Mouse (Mus musculus): Measurements from ENCODE around the gene Cntnap5b. TPM values are rescaled to one million over a fixed set of nuclear protein-coding genes. Genes with fewer than 3 reads are reported as not detected.

Gene Cntnap5b
- polyA plus RNA-seq, 1 experiment from 2014 or later = not detected

GRCm38 (mm10) chr1:100369415-100370113, 597.0 kb downstream of the Cntnap5b start:
- 76% methylated on average over 5 of the region's 5 CpGs for WGBS
- no peak overlapping the region for H3K27ac ChIP-seq (ENCODE audit: low read depth, low read length)
- ATAC-seq (ENCODE audit: insufficient read depth, low FRiP score, low TSS enrichment) = peak; percentile 63

GRCm38 (mm10) chr1:100386252-100386651, 613.7 kb downstream of the Cntnap5b start:
- Histone ChIP-seq H3K4me2 (ENCODE audit: low read depth) (no peak overlapping the region), H3K9me3 (ENCODE audit: control insufficient read depth, low read length) (no peaks in the 10 kb centered on the region), H3K4me3 (ENCODE audit: low read depth, low read length) (no peak overlapping the region), H3K36me3 (ENCODE audit: control insufficient read depth, insufficient read depth, low read length) (no peaks in the 10 kb centered on the region), H3K9ac (ENCODE audit: low read length) (no peak overlapping the region), H3K27me3 (ENCODE audit: control insufficient read depth, insufficient read depth, low read length) (no peaks in the 10 kb centered on the region), H3K27ac (ENCODE audit: low read depth, low read length) (no peak overlapping the region), H3K4me1 (ENCODE audit: control insufficient read depth, insufficient read depth, low read length) (no peaks in the 10 kb centered on the region)
- 90% methylated on average over 1 of the region's 1 CpGs for WGBS
- DNase-seq (ENCODE audit: low spot score) = no peak
- ATAC-seq (ENCODE audit: insufficient read depth, low FRiP score, low TSS enrichment) = no peak

More at GRCm38 (mm10) chr1:100369415-100370113, 597.0 kb downstream of the Cntnap5b start:
- Histone ChIP-seq H3K36me3 (ENCODE audit: control insufficient read depth, insufficient read depth, low read length) (no peaks in the 10 kb centered on the region), H3K4me2 (ENCODE audit: low read depth) (no peak overlapping the region), H3K4me3 (ENCODE audit: low read depth, low read length) (no peak overlapping the region), H3K9ac (ENCODE audit: low read length) (no peak overlapping the region), H3K9me3 (ENCODE audit: control insufficient read depth, low read length) (no peaks in the 10 kb centered on the region), H3K4me1 (ENCODE audit: control insufficient read depth, insufficient read depth, low read length) (no peaks in the 10 kb centered on the region), H3K27me3 (ENCODE audit: control insufficient read depth, insufficient read depth, low read length) (no peaks in the 10 kb centered on the region)
- DNase-seq (ENCODE audit: low spot score) = peak; percentile 11

DNA sequence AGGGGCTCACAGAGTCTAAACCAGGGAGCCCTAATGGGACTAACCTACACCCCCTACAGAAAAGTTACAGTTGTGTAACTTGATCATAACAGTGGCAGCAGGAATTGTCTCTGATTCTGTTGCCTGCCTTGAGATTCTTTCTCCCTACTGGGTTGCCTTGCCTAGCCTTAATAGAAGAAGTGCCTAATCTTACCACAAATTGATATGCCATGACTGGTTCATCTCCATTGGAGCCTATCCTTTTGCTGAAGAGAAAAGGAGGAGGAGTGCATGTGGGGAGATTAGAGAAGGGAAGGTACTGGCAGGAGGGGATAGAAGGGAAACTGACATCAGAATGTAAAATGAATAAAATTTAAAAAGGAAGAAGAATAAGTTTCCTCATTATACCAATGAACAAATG, 621.5 kb downstream of the Cntnap5b start:
- H3K27me3 ChIP-seq (ENCODE audit: control insufficient read depth, insufficient read depth, low read length) = no peaks in the 10 kb centered on the region
- H3K27ac ChIP-seq (ENCODE audit: low read depth, low read length) = no peak overlapping the region
- no peak overlapping the region for H3K4me3 ChIP-seq (ENCODE audit: low read depth, low read length)
- no peak overlapping the region for H3K9ac ChIP-seq (ENCODE audit: low read length)
- no peaks in the 10 kb centered on the region for H3K9me3 ChIP-seq (ENCODE audit: control insufficient read depth, low read length)
- DNase-seq (ENCODE audit: low spot score) (no peak), ATAC-seq (ENCODE audit: insufficient read depth, low FRiP score, low TSS enrichment) (no peak)
- H3K4me1 ChIP-seq (ENCODE audit: control insufficient read depth, insufficient read depth, low read length) = no peaks in the 10 kb centered on the region
- H3K36me3 ChIP-seq (ENCODE audit: control insufficient read depth, insufficient read depth, low read length) = no peaks in the 10 kb centered on the region
- H3K4me2 ChIP-seq (ENCODE audit: low read depth) = no peak overlapping the region

DNA sequence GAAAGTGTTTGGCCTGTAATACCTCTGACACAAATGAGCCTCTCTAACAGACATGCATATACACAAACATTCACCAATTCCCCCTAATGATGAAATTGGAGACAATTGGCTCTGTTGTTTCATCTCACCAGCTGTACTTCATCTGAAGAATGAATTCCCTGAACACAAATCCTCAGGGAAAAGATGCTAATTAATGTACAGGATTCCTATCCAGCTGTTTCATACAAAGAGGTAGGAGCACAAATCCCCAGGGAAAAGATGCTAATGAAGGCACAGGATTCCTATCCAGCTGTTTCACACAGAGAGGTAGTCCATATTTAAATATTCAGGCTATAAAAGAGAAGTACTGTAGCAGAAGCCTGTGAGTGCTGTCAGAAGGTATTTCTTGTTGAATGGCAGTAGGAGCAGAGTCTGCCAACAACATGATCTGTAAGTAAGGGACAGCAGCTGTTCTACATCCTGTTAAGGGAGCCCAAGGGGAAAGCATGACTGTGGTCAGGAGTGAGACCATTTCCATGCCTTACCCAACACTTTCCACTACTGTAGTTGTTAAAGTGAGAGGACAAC, 644.2 kb downstream of the Cntnap5b start:
- DNase-seq (ENCODE audit: low spot score) = no peak
- Histone ChIP-seq H3K4me3 (ENCODE audit: low read depth, low read length) (no peak overlapping the region), H3K27me3 (ENCODE audit: control insufficient read depth, insufficient read depth, low read length) (no peaks in the 10 kb centered on the region), H3K4me1 (ENCODE audit: control insufficient read depth, insufficient read depth, low read length) (no peaks in the 10 kb centered on the region), H3K36me3 (ENCODE audit: control insufficient read depth, insufficient read depth, low read length) (no peaks in the 10 kb centered on the region), H3K27ac (ENCODE audit: low read depth, low read length) (no peak overlapping the region), H3K9me3 (ENCODE audit: control insufficient read depth, low read length) (no peaks in the 10 kb centered on the region), H3K9ac (ENCODE audit: low read length) (no peak overlapping the region), H3K4me2 (ENCODE audit: low read depth) (no peak overlapping the region)
- no peak; the same call in 1 of the 2 replicates for ATAC-seq (ENCODE audit: insufficient read depth, low FRiP score, low TSS enrichment)

DNA sequence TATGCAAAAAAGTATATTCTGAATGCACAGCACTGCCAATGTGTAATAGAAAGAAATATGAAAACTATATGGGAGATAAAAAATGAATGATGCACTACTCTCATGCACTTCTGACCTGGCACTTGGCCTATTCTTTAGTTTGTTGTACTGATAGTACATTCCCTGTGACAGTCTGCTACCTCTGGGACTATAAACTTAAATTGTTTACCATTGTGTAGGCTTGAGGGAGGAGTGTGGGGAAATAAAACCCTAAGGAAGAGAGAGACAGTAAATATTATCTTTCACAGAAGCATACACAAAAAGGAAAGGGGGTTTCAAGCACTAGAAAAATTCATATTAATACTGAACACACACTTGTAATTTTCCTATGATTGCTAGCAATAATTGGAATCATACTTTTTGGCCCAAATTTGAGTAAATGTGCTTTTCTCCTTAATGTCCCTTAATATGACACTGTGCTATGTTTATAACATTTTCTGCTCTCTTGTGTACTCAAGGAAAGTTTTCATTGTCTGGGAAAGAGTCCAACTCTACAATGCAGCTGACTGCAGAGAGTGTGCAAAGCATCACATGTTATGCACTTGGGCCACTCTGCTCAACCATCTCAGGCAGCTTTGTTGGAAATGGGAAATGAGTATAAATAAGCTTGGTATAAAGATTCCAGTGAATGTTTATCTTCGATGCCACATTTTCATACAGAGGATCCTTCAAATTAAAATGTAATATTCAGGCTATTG, 657.6 kb downstream of the Cntnap5b start:
- no peaks in the 10 kb centered on the region for H3K36me3 ChIP-seq (ENCODE audit: control insufficient read depth, insufficient read depth, low read length)
- ATAC-seq (ENCODE audit: insufficient read depth, low FRiP score, low TSS enrichment) = no peak
- H3K4me3 ChIP-seq (ENCODE audit: low read depth, low read length) = no peak overlapping the region
- no peaks in the 10 kb centered on the region for H3K9me3 ChIP-seq (ENCODE audit: control insufficient read depth, low read length)
- H3K4me2 ChIP-seq (ENCODE audit: low read depth) = no peak overlapping the region
- no peaks in the 10 kb centered on the region for H3K27me3 ChIP-seq (ENCODE audit: control insufficient read depth, insufficient read depth, low read length)
- H3K27ac ChIP-seq (ENCODE audit: low read depth, low read length) = no peak overlapping the region
- H3K9ac ChIP-seq (ENCODE audit: low read length) = no peak overlapping the region
- WGBS = 86% methylated on average over 1 of the region's 1 CpGs
- no peak for DNase-seq (ENCODE audit: low spot score)
- H3K4me1 ChIP-seq (ENCODE audit: control insufficient read depth, insufficient read depth, low read length) = no peaks in the 10 kb centered on the region

GRCm38 (mm10) chr1:100463877-100464276, 691.3 kb downstream of the Cntnap5b start:
- H3K36me3 ChIP-seq (ENCODE audit: control insufficient read depth, insufficient read depth, low read length) = no peaks in the 10 kb centered on the region
- no peak overlapping the region for H3K4me3 ChIP-seq (ENCODE audit: low read depth, low read length)
- no peak overlapping the region for H3K4me2 ChIP-seq (ENCODE audit: low read depth)
- ATAC-seq (ENCODE audit: insufficient read depth, low FRiP score, low TSS enrichment) (no peak), DNase-seq (ENCODE audit: low spot score) (no peak)
- WGBS = 90% methylated on average over 2 of the region's 2 CpGs
- no peaks in the 10 kb centered on the region for H3K9me3 ChIP-seq (ENCODE audit: control insufficient read depth, low read length)
- no peak overlapping the region for H3K27ac ChIP-seq (ENCODE audit: low read depth, low read length)
- no peaks in the 10 kb centered on the region for H3K27me3 ChIP-seq (ENCODE audit: control insufficient read depth, insufficient read depth, low read length)
- H3K9ac ChIP-seq (ENCODE audit: low read length) = no peak overlapping the region
- H3K4me1 ChIP-seq (ENCODE audit: control insufficient read depth, insufficient read depth, low read length) = no peaks in the 10 kb centered on the region

- 68% methylated on average over 1 of the region's 1 CpGs for WGBS
- no peak overlapping the region for H3K4me3 ChIP-seq (ENCODE audit: low read depth, low read length)
- H3K27ac ChIP-seq (ENCODE audit: low read depth, low read length) = no peak overlapping the region
- no peaks in the 10 kb centered on the region for H3K36me3 ChIP-seq (ENCODE audit: control insufficient read depth, insufficient read depth, low read length)
- H3K9ac ChIP-seq (ENCODE audit: low read length) = no peak overlapping the region
- H3K27me3 ChIP-seq (ENCODE audit: control insufficient read depth, insufficient read depth, low read length) = no peaks in the 10 kb centered on the region
- no peak overlapping the region for H3K4me2 ChIP-seq (ENCODE audit: low read depth)
- DNase-seq (ENCODE audit: low spot score) = no peak
- H3K4me1 ChIP-seq (ENCODE audit: control insufficient read depth, insufficient read depth, low read length) = no peaks in the 10 kb centered on the region
- no peaks in the 10 kb centered on the region for H3K9me3 ChIP-seq (ENCODE audit: control insufficient read depth, low read length)
- no peak for ATAC-seq (ENCODE audit: insufficient read depth, low FRiP score, low TSS enrichment)
Measured at GRCm38 (mm10) chr1:100465226-100465625, 692.7 kb downstream of the Cntnap5b start.

DNA sequence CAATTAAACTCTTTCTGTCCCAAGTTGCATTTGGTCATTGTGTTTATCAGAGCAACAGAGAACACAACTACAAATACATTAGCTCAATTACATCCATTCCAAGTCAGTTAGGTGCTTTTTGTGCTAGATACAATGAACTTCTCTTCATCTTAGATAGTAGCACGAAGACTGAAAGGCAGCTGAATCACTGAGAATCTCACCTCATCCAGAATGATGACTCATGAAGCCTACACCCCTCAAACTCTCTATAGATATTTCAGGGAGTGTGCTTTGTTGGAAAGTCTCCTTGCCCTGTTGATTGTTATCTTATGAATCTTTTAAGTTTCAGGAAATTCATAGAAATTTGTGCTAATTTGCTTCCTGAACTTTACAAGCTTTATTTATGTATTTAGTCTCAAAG, 695.0 kb downstream of the Cntnap5b start:
- Histone ChIP-seq H3K4me3 (ENCODE audit: low read depth, low read length) (no peak overlapping the region), H3K27ac (ENCODE audit: low read depth, low read length) (no peak overlapping the region), H3K36me3 (ENCODE audit: control insufficient read depth, insufficient read depth, low read length) (no peaks in the 10 kb centered on the region), H3K4me1 (ENCODE audit: control insufficient read depth, insufficient read depth, low read length) (no peaks in the 10 kb centered on the region), H3K27me3 (ENCODE audit: control insufficient read depth, insufficient read depth, low read length) (no peaks in the 10 kb centered on the region), H3K9me3 (ENCODE audit: control insufficient read depth, low read length) (no peaks in the 10 kb centered on the region), H3K4me2 (ENCODE audit: low read depth) (no peak overlapping the region), H3K9ac (ENCODE audit: low read length) (no peak overlapping the region)
- no peak for DNase-seq (ENCODE audit: low spot score)
- no peak for ATAC-seq (ENCODE audit: insufficient read depth, low FRiP score, low TSS enrichment)
- 74% methylated on average over 1 of the region's 1 CpGs for WGBS

DNA sequence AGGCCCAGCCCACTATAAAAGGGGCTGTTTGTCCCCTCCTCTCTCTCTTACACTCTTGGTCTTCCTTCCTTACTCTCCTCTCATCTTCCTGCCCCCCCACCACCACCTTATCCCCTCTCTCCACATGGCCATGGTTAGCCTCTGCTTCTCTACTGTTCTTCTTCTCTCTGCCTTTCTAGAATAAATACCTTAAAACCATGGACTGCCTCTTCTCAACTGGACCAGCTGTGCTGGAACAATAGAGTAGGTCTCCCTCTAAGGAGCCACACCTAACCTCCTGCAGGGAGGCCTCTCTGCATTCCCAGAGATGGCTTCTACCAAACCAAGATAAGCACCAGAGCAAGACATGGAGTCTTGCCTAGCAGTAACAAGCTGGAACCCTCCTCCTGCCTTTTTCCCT, 737.3 kb downstream of the Cntnap5b start:
- H3K4me2 ChIP-seq (ENCODE audit: low read depth) = no peak overlapping the region
- no peak overlapping the region for H3K4me3 ChIP-seq (ENCODE audit: low read depth, low read length)
- H3K4me1 ChIP-seq (ENCODE audit: control insufficient read depth, insufficient read depth, low read length) = no peaks in the 10 kb centered on the region
- no peaks in the 10 kb centered on the region for H3K27me3 ChIP-seq (ENCODE audit: control insufficient read depth, insufficient read depth, low read length)
- no peak for ATAC-seq (ENCODE audit: insufficient read depth, low FRiP score, low TSS enrichment)
- no peaks in the 10 kb centered on the region for H3K36me3 ChIP-seq (ENCODE audit: control insufficient read depth, insufficient read depth, low read length)
- H3K9ac ChIP-seq (ENCODE audit: low read length) = no peak overlapping the region
- H3K9me3 ChIP-seq (ENCODE audit: control insufficient read depth, low read length) = no peaks in the 10 kb centered on the region
- no peak overlapping the region for H3K27ac ChIP-seq (ENCODE audit: low read depth, low read length)
- DNase-seq (ENCODE audit: low spot score) = no peak

Data from neural tube, embryonic 11.5 days (tissue).